Mouse (Mus musculus) CD4-positive naive resting alpha-beta T cell, adult 57 days (primary cell): ENCODE results near the gene 1600014C23Rik. TPM values are rescaled to one million over a fixed set of nuclear protein-coding genes. Genes with fewer than 3 reads are reported as not detected.

Experiments
- total RNA-seq: library from RNA; stranded (reverse); gene quantifications from one replicate; pipeline ENCODE4 v1.2.4, GENCODE M21; 2023

1600014C23Rik gene
- not detected for total RNA-seq

DNA sequence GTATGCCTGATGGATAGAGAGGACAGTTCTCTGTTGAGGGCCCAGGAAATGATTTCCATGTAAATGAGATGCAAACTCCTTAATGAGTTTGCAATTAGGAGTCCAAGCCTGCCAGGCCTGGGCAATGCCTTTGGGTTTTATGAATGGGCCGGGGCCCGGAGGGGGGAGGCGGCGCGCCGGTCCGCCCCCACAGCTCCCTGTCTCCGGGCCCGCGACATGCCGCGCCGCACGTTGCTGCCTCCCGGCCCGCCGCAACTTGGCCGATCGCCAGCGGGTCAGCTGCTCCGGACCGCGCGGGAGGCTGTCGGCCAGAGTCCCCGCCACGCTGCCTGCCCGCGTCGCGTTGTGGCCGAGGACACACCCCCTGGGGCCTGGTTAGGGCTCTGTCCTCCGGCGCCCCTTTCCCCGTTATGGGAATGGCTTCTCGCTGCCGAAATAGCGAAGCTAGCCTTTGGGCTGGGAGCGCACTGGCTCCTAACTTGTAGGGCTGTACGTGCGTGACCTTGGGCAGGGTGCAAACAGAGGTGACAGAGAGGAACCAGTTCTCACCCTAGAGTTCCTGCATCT is at the start of gene 1600014C23Rik:
Gene 1600014C23Rik, minus strand, starts transcription at position 110 of the 567 bp plus-strand sequence.

DNA sequence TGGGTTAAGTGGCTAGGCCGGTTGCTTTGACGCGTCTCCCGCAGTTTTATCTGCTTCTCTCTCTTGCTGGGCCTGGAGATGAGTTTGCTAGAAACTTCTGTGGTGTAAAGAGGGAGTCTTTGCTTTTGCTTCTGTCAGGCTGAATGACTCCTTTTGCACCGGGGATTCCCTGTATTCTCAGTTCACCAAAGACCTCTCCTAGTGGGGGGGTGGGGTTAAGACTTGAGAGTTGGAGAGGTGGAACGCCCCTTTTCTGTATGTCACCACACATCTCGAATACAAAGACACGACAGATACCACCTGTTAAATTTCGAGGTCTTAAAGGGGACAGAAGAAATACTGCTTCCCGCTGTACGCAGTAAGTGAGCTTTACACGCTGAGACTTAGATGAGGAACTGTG is 46.9 kb downstream of the 1600014C23Rik start, which contains the start of gene Tmem63b:
Gene Tmem63b, minus strand, starts transcription at position 190 of the 400 bp plus-strand sequence.

DNA sequence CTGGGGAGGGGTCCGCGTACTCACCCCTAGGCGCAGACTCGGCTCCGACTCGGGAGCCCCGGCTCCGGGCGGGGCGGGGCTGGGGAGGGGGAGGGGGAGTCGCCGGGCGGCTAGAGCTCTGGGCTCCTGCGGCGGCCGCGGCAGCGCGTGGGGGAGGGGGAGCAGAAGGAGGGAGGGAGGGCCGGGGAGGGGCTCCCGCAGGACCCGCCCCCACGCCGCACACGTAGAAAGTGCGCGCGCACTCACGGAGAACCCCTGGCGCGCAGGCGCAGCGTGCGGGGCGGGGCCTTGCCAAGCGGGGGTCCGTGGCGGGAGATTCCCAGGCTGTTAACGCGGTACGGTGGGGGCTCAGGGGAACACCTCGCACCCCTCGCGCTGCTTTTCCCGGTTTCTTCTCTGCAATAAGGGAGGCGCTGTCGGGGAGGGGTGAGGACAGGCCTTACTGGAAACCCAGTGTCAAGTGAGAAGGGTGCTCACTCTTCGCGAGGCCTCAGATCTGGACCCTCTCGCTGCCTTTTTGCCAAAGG is 47.5 kb downstream of the 1600014C23Rik start, which contains the start of gene Mrpl14:
Gene Mrpl14, plus strand, starts transcription at position 230 of the 527 bp plus-strand sequence.

Other genes starting within 250 kb of the 1600014C23Rik start
- gene Aars2, start 227.0 kb downstream of the 1600014C23Rik start, total RNA-seq = 17.9 TPM
- not detected for gene Tcte1, start 210.4 kb downstream of the 1600014C23Rik start, total RNA-seq
- 0.12 TPM for gene Tmem151b, start 184.2 kb downstream of the 1600014C23Rik start, total RNA-seq
- gene Nfkbie, start 178.1 kb downstream of the 1600014C23Rik start, total RNA-seq = 36.3 TPM
- 21.3 TPM for gene Slc35b2, start 170.0 kb downstream of the 1600014C23Rik start, total RNA-seq
- 1,076 TPM for gene Hsp90ab1, start 160.6 kb downstream of the 1600014C23Rik start, total RNA-seq
- 25.8 TPM for gene Slc29a1, start 134.2 kb downstream of the 1600014C23Rik start, total RNA-seq
- not detected for gene Mymx, start 131.7 kb downstream of the 1600014C23Rik start, total RNA-seq
- gene Capn11, start 74.5 kb downstream of the 1600014C23Rik start, total RNA-seq = not detected
- gene Mrpl14, start 47.5 kb downstream of the 1600014C23Rik start, total RNA-seq = 29.8 TPM
- gene Tmem63b, start 46.9 kb downstream of the 1600014C23Rik start, total RNA-seq = 42.4 TPM